Mouse (Mus musculus): ENCODE data around the gene Adh5.
"Not testable (repeated sequence)": the region's sequence is repeated elsewhere in the genome, so short reads cannot be mapped to it uniquely, and the experiment has no call there.

The Adh5 gene

GRCm38 (mm10) chr3:138461832-138462231 is 18.9 kb downstream of the Adh5 start:
- DNase-seq: no peak

- no peak for DNase-seq
These were observed 20.2 kb downstream of the Adh5 start for GRCm38 (mm10) chr3:138463137-138463536.

- DNase-seq: no peak
These were observed 20.9 kb downstream of the Adh5 start for GRCm38 (mm10) chr3:138463807-138464206.

GRCm38 (mm10) chr3:138464573-138465147 is 21.8 kb downstream of the Adh5 start:
- no peak for DNase-seq

- not testable (repeated sequence) for DNase-seq
These were observed 23.8 kb downstream of the Adh5 start for GRCm38 (mm10) chr3:138466656-138467055.

- DNase-seq: no peak
These were observed 28.2 kb downstream of the Adh5 start for GRCm38 (mm10) chr3:138471066-138471465.

GRCm38 (mm10) chr3:138479489-138479888 is 36.6 kb downstream of the Adh5 start:
- DNase-seq: no peak

- DNase-seq: no peak
These were observed 38.8 kb downstream of the Adh5 start for GRCm38 (mm10) chr3:138481526-138482284.

- DNase-seq: no peak
These were observed 40.3 kb downstream of the Adh5 start for GRCm38 (mm10) chr3:138483240-138483639.

- DNase-seq: no peak
These were observed 45.9 kb downstream of the Adh5 start for GRCm38 (mm10) chr3:138488584-138489326.

GRCm38 (mm10) chr3:138489327-138490033 is 46.6 kb downstream of the Adh5 start, which contains the start of gene Metap1:
Gene Metap1 (minus strand): TSS chr3:138489515.
- peak; percentile 95 for DNase-seq

- no peak for DNase-seq
These were observed 47.1 kb downstream of the Adh5 start for GRCm38 (mm10) chr3:138490034-138490337.

GRCm38 (mm10) chr3:138493668-138494067 is 50.8 kb downstream of the Adh5 start:
- no peak for DNase-seq

- DNase-seq: no peak
These were observed 51.7 kb downstream of the Adh5 start for GRCm38 (mm10) chr3:138494565-138494964.

GRCm38 (mm10) chr3:138495166-138496145 is 52.6 kb downstream of the Adh5 start:
- peak; percentile 66 for DNase-seq

- no peak for DNase-seq
These were observed 55.8 kb downstream of the Adh5 start for GRCm38 (mm10) chr3:138498731-138499130.

GRCm38 (mm10) chr3:138499854-138500740 is 57.2 kb downstream of the Adh5 start:
- no peak for DNase-seq

- no peak for DNase-seq
These were observed 60.9 kb downstream of the Adh5 start for GRCm38 (mm10) chr3:138503754-138504153.
